Mouse (Mus musculus) ZHBTc4 (cell line): ENCODE measurements around the gene Rab38.

Experiments used
- DNase-seq: peaks from one replicate; pipeline ENCODE4 v3.0.0-alpha.2; 2011; ENCODE audit warnings: low read depth, low spot score

Rab38 gene

GRCm38 (mm10) chr7:88429786-88430691, at the start of gene Rab38:
TSS of gene Rab38 (plus strand) at chr7:88430273.
- DNase-seq: peak; percentile 90

DNA sequence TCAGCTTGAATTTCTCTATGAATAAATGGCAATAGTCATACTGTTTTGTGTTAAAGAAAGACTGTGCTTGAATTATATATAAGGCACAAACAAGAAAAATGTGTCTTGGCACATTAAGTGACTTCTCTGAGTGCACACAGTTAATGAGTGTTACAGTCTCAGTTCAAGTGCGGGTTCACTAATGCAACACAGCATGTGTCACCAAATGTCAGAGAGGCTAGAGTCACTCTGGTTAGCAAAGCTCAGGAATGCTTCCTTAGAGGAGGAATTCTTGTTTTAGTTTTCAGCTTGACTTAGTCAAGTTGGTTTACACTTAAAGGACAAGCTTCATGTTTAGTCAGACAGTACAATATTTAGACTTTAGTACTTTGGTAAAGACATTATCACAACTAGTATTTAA, 35.5 kb upstream of the Rab38 start:
- DNase-seq: no peak

GRCm38 (mm10) chr7:88395745-88396144, 34.3 kb upstream of the Rab38 start:
- no peak for DNase-seq

GRCm38 (mm10) chr7:88405311-88405710, 24.8 kb upstream of the Rab38 start:
- DNase-seq: peak; percentile 56

- peak; percentile 53 for DNase-seq
Observed at GRCm38 (mm10) chr7:88406466-88406865, 23.6 kb upstream of the Rab38 start.

- DNase-seq: no peak
Observed at GRCm38 (mm10) chr7:88421821-88422220, 8.3 kb upstream of the Rab38 start.

DNA sequence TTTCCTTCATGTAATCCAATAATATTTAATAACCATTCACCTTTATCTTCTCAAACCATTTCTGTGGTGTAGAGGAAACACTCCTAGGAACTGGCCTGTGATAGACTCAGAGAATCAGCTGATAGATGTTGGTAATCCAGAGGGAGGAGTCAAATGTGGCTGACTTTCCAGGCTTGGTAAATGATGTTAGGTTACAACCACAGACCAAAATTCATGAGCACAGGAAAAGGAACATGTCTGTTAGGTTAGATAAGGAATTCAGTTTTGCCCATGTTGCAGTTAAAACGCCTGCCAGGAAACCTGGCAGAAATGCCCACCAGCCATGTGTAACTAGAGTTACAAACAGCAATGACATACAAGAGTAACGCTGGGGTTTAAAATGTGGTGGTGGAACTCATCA, 6.2 kb upstream of the Rab38 start:
- no peak for DNase-seq

DNA sequence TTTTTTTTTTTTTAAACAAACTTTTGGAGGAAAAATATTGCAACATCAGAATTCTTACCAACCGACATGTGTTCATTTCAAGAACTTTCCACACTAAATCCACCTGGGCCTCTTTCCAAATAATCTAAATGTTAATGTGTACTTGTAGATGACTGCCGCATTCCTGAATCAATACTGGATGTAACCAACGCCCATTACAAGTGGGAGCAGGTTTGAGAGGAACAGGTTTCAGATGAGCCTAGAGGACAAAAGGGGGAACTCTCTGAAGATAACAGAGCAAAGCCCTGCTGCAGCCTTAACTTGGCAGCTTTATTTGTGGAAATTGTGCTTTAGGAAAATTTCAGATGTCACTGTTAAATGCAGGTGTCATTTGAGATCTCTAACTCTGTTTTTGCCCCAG, 4.3 kb upstream of the Rab38 start:
- peak; percentile 66 for DNase-seq

- DNase-seq: no peak
Observed at GRCm38 (mm10) chr7:88427484-88427883, 2.6 kb upstream of the Rab38 start.

- peak; percentile 3 for DNase-seq
Observed at GRCm38 (mm10) chr7:88430692-88431084, 615 bp downstream of the Rab38 start.

- DNase-seq: no peak
Observed at GRCm38 (mm10) chr7:88440301-88440700, 10.2 kb downstream of the Rab38 start.

DNA sequence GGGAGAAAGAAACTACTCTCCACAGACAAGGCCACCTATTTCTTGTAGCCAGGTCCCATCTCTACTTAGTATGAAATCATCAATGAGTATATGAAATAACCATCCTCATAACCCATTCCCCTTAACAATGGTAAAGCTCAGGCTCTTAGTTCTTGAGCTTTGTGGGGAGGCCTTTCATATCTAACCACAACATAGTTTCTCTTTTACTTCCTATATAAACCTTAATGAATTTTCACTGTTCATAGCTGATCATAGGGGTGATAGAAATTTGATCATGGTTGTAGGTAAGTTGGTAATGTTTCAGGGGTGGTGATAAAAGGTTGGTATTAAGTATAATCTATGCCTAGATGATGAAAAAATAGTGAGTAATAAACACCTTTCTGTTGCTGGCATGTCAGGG, 12.6 kb downstream of the Rab38 start:
- DNase-seq: no peak

DNA sequence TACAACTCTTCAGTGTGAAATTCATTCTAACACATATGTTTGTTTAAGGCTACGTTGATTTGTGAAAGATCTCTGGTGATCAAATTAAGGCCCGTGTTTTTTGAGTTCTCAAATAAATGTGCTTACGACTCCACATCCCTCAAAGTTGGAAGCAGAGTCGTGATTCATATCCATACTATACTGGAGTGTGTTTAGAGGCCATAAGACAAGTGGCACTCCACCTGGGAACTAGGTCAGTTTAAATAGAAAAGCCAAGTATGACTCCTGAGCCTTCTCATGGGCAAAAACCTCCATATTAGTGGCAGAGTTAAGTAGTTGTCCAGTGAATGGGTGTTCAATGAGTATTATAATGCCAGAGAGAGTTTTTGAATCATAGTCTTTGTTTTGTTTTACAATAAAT, 13.4 kb downstream of the Rab38 start:
- no peak for DNase-seq

- no peak for DNase-seq
Observed at GRCm38 (mm10) chr7:88445320-88445903, 15.3 kb downstream of the Rab38 start.

GRCm38 (mm10) chr7:88453234-88453633, 23.2 kb downstream of the Rab38 start:
- DNase-seq: no peak

- DNase-seq: no peak
Observed at GRCm38 (mm10) chr7:88457827-88458226, 27.8 kb downstream of the Rab38 start.

DNA sequence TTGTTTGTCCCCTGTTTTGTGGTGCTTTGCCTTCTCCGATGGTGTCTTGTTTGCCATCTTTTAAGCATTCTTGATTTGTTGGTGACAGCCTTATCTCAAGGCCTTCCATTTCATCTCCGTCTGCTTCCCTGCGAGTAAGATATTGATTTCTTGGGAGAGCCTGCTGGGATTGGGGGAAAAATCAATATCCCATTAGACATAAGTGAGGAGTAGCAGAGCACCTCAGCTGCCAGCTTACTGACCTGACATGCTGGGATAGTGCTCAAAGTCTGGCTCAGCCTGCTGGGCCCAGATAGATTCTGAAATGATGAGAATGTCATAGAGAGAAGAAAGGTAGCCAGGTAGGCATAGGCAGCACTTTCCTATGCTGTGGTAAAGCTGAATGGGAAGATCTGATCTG, 37.7 kb downstream of the Rab38 start:
- no peak for DNase-seq

DNA sequence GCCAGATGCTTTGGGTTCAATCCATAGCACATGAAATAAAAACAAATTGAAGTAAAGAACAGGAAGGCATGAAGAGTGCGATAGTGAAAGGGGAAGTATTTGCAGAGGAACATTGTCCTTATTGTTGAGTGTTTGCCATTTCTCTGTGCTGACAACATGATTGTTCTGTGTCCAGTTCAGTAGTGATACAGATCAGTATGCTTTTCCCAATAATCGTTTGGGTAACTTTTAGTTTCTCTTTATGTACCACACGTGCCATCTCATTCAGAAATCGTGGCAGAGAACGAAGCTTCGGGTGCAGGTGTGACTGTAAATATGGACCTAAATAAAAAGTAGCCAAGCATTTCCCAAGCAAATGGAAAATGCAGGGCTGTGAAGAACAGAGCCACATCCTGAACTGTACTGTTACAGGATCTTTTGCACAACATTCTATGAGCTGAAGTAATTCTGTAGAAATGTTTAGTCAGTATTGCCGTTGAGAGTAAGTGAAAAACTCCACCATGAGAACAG, 52.1 kb downstream of the Rab38 start:
- DNase-seq: no peak

- DNase-seq: no peak
Observed at GRCm38 (mm10) chr7:88482628-88483027, 52.6 kb downstream of the Rab38 start.

GRCm38 (mm10) chr7:88491020-88491419, 60.9 kb downstream of the Rab38 start:
- peak; percentile 32 for DNase-seq

- no peak for DNase-seq
Observed at GRCm38 (mm10) chr7:88502217-88502817, 72.2 kb downstream of the Rab38 start.

DNA sequence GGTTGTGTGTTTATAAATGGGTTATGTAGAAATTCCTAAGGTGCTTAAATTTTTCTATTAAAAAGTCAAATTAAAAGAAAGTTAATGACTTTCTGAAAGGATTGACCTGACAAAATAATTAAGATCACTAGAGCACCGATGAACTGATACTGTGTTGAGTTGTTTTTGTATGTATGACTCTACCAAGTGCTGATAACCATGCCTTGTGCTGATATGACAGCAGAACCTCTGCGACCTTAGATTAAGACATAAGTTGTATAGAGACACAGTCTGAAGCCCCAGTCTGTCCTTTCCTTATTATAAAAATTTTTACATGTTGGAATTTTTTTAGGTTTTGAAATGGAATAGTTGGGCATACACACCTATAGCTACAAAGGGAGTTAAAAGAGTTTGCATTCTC, 79.7 kb downstream of the Rab38 start:
- no peak for DNase-seq

GRCm38 (mm10) chr7:88522481-88522880, 92.4 kb downstream of the Rab38 start:
- peak; percentile 39 for DNase-seq
